Mouse (Mus musculus) cerebellum, adult 2 months (tissue): Measurements from ENCODE around the gene Rrnad1.

Experiments used
- CTCF ChIP-seq: fragments of 200-500 bp; IDR thresholded peaks from 2 replicates; pipeline ENCODE4 v1.5.1; 2011; ENCODE audit warnings: low read depth, mild to moderate bottlenecking, control low read depth, low read length, moderate library complexity, borderline replicate concordance; ENCODE audit not compliant: insufficient read depth
- POLR2A ChIP-seq: fragments of 200-500 bp; IDR thresholded peaks from 2 replicates; pipeline ENCODE4 v1.6.1; 2011; ENCODE audit warnings: low read length, control low read depth, borderline replicate concordance; ENCODE audit not compliant: insufficient read depth

DNA sequence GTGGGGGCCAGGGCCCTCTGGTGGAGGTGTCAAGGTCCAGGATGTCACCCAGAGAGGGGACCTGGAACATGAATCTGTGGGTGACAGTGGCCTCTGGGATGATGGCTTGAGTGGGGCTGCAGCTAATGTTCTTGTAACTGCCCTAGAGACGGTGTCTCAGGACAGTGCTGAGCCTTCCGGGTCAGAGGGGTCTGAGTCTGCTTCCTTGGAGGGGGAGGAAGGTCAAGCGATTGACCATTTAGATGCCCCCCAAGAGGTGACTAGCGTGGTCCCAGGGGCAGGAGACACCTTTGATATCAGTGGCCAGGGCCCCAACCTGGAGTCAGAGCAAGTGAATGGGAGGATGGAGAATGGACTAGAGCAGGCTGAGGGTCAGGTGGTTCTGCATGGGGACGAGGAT is 49.0 kb upstream of the Rrnad1 start:
- TF ChIP-seq CTCF (no peak), POLR2A (no peak)
